Mouse (Mus musculus) limb, embryonic 14.5 days (tissue): ENCODE measurements at regions not wholly inside any gene's neighbourhood (a gene's known extent, or its start where the extent isn't known, plus 50 kb on each side); places are given as distances from the start of the nearest gene placed in this dataset.

Experiments
- ATAC-seq: fragments of 200-750 bp; cut with Nextera tagmentation; 2 replicates; pipeline ENCODE4 v1.8.0; 2017; ENCODE audit warnings: low read depth, moderate number of reproducible peaks, moderate TSS enrichment; ENCODE audit not compliant: low FRiP score
- DNase-seq: peaks from one replicate; pipeline ENCODE4 v3.0.0-alpha.2; 2015; ENCODE audit warnings: low spot score
- H3K27ac ChIP-seq: fragments of 300-500 bp; sonication (generic); replicated peaks from 2 replicates; pipeline ENCODE4 v1.5.1; 2014; ENCODE audit warnings: low read depth, mild to moderate bottlenecking, low read length, moderate library complexity, mixed read lengths
- H3K27me3 ChIP-seq: fragments of 300-500 bp; sonication (generic); 2 replicates; pipeline ENCODE4 v1.6.1; 2014; ENCODE audit warnings: low read length, mixed read lengths; ENCODE audit not compliant: control insufficient read depth, insufficient read depth
- H3K36me3 ChIP-seq: fragments of 300-500 bp; sonication (generic); 2 replicates; pipeline ENCODE4 v1.6.1; 2014; ENCODE audit warnings: mild to moderate bottlenecking, low read length, moderate library complexity, mixed read lengths; ENCODE audit not compliant: control insufficient read depth, insufficient read depth
- H3K4me1 ChIP-seq: fragments of 300-500 bp; sonication (generic); 2 replicates; pipeline ENCODE4 v1.6.1; 2014; ENCODE audit warnings: antibody characterized with exemption, low read length, mixed read lengths; ENCODE audit not compliant: control insufficient read depth, insufficient read depth
- H3K4me2 ChIP-seq: fragments of 300-500 bp; sonication (generic); replicated peaks from 2 replicates; pipeline ENCODE4 v1.6.1; 2014; ENCODE audit warnings: low read depth, mild to moderate bottlenecking, low read length, moderate library complexity; ENCODE audit not compliant: severe bottlenecking
- H3K4me3 ChIP-seq: fragments of 300-500 bp; sonication (generic); replicated peaks from 2 replicates; pipeline ENCODE4 v1.5.1; 2014; ENCODE audit warnings: low read length
- H3K9ac ChIP-seq: fragments of 300-500 bp; sonication (generic); 2 replicates; pipeline ENCODE4 v1.6.1; 2014; ENCODE audit warnings: mild to moderate bottlenecking, low read depth, low read length, moderate library complexity; ENCODE audit not compliant: severe bottlenecking
- H3K9me3 ChIP-seq: fragments of 300-500 bp; sonication (generic); 2 replicates; pipeline ENCODE4 v1.6.1; 2016; ENCODE audit warnings: low read length; ENCODE audit not compliant: control insufficient read depth
- POLR2A ChIP-seq: fragments of 200-500 bp; IDR thresholded peaks from 2 replicates; pipeline ENCODE4 v1.8.0; 2012; ENCODE audit warnings: inconsistent platforms, mild to moderate bottlenecking, moderate library complexity, borderline replicate concordance; ENCODE audit not compliant: insufficient read depth, insufficient read length; ENCODE audit errors: extremely low read depth
- WGBS: fragments of 180-500 bp; shearing (Covaris S2); extraction: QIAGEN DNeasy Blood & Tissue Kit; methylation state at CpG from one replicate; pipeline ENCODE4 v1.1.7; 2014; 5-methylcytosine and 5-hydroxymethylcytosine counted together

DNA sequence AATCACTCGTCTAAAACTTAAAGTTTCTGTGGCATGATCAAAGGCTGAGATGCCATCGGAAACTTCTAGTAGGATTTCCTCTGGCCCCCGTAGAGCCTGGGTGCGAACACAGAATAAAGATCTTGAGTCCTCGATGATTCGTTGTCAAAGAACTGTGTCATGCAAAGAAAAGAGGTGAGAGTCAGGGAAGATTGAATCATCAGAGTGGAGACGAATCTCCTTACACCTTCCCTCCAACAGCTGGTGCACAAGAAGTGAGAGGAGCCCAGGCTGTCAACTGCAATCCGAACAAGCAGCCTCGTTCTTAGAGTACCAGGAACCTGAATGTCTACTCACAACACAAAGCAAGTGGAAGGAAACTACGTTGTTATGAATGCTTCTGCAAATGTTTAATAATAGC, 52.7 kb upstream of the Atp2b1 start:
- Histone ChIP-seq H3K27ac (no peak overlapping the region), H3K9ac (no peak overlapping the region), H3K27me3 (no peaks in the 10 kb centered on the region), H3K4me3 (no peak overlapping the region), H3K4me1 (no peaks in the 10 kb centered on the region), H3K36me3 (no peaks in the 10 kb centered on the region), H3K9me3 (no peaks in the 10 kb centered on the region), H3K4me2 (no peak overlapping the region)
- TF ChIP-seq POLR2A, result no peak
- DNase-seq (no peak), ATAC-seq (no peak)
- WGBS, result 89% methylated on average over 10 of the region's 10 CpGs

DNA sequence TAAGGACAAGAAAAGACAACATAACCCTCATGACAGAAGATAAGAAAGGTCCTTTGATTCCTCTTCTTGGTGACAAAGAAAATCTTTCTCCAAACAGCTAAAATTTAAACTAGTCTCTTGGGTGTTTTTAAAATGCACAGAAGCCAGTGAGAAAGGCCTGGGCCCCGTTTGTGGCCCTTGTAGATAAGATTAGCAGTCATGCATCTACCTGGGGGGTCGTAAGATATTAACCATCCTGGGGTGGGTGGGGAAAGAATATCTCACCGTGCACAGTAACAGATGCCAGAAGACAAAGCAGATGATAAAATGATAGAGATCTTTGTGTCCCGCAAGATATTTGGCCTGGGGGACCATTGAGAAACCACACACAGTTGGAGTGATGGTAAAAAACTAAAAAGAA, 51.5 kb upstream of the Atp2b1 start:
- Histone ChIP-seq H3K27ac (no peak overlapping the region), H3K4me2 (no peak overlapping the region), H3K27me3 (no peaks in the 10 kb centered on the region), H3K4me3 (no peak overlapping the region), H3K4me1 (no peaks in the 10 kb centered on the region), H3K9ac (no peak overlapping the region), H3K9me3 (no peaks in the 10 kb centered on the region), H3K36me3 (no peaks in the 10 kb centered on the region)
- 73% methylated on average over 4 of the region's 4 CpGs for WGBS
- no peak for DNase-seq
- no peak for ATAC-seq
- TF ChIP-seq POLR2A, result no peak

DNA sequence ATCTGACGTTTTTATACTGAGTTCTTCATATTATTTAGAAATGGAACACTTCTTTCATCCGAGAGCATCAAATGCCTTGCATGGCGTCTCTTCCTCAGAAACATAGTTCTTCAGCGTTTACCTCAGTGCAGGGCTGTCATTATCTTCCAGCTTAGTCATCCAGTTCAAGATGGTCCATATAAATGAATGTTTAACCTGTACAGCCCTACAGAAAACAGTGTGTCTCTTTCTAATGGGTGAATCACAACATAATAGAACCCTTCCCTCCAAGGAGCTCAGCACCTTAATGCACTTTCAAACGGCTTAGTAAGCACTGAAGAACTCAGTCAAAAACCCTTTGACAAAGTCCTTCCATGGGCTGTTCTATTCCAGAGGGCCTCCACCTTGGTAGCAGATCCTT, 49.8 kb upstream of the Atp2b1 start:
- Histone ChIP-seq H3K27me3 (no peaks in the 10 kb centered on the region), H3K4me3 (no peak overlapping the region), H3K4me1 (no peaks in the 10 kb centered on the region), H3K4me2 (no peak overlapping the region), H3K9me3 (no peaks in the 10 kb centered on the region), H3K9ac (no peak overlapping the region), H3K36me3 (no peaks in the 10 kb centered on the region), H3K27ac (no peak overlapping the region)
- TF ChIP-seq POLR2A, result no peak
- DNase-seq, result no peak
- no peak for ATAC-seq
- WGBS, result 78% methylated on average over 5 of the region's 5 CpGs
